Mouse (Mus musculus) liver, postnatal 0 days (tissue): ENCODE results near the gene Il20.

Source experiments
- CTCF ChIP-seq: sonication (generic); IDR thresholded peaks from 2 replicates; pipeline ENCODE4 v1.5.1; 2016; ENCODE audit warnings: antibody characterized with exemption, low read depth
- EP300 ChIP-seq: IDR thresholded peaks from 2 replicates; pipeline ENCODE4 v1.6.1; 2016; ENCODE audit warnings: antibody characterized with exemption, low read depth, mild to moderate bottlenecking

- TF ChIP-seq CTCF (no peak), EP300 (no peak)
These were observed 7.2 kb upstream of the Il20 start for GRCm38 (mm10) chr1:130918323-130918980.
